Mouse (Mus musculus) retina, postnatal 7 days (tissue): ENCODE data around the gene Nmu.

Experiments used
- DNase-seq: peaks from one replicate; pipeline ENCODE4 v3.0.0-alpha.2; 2012; ENCODE audit warnings: low read depth, low spot score

Gene Nmu

GRCm38 (mm10) chr5:76363453-76364104, at the start of gene Nmu:
Gene Nmu, minus strand, starts transcription at chr5:76363788.
- no peak for DNase-seq

GRCm38 (mm10) chr5:76411697-76412096, 48.1 kb upstream of the Nmu start:
- no peak for DNase-seq

- no peak for DNase-seq
Observed at GRCm38 (mm10) chr5:76394382-76394781, 30.8 kb upstream of the Nmu start.

GRCm38 (mm10) chr5:76389041-76389795, 25.6 kb upstream of the Nmu start:
- DNase-seq: no peak

- DNase-seq: no peak
Observed at GRCm38 (mm10) chr5:76388474-76388873, 24.9 kb upstream of the Nmu start.

GRCm38 (mm10) chr5:76383673-76384072, 20.1 kb upstream of the Nmu start:
- no peak for DNase-seq

GRCm38 (mm10) chr5:76381836-76382235, 18.2 kb upstream of the Nmu start:
- DNase-seq: no peak

GRCm38 (mm10) chr5:76379216-76379615, 15.6 kb upstream of the Nmu start:
- DNase-seq: no peak

- DNase-seq: no peak
Observed at GRCm38 (mm10) chr5:76369215-76369840, 5.7 kb upstream of the Nmu start.

- no peak for DNase-seq
Observed at GRCm38 (mm10) chr5:76365406-76365805, 1.8 kb upstream of the Nmu start.

GRCm38 (mm10) chr5:76360786-76361185, 2.8 kb downstream of the Nmu start:
- no peak for DNase-seq

GRCm38 (mm10) chr5:76360057-76360456, 3.5 kb downstream of the Nmu start:
- DNase-seq: no peak

- peak; percentile 3 for DNase-seq
Observed at GRCm38 (mm10) chr5:76351953-76352611, 11.5 kb downstream of the Nmu start.

GRCm38 (mm10) chr5:76351537-76351936, 12.1 kb downstream of the Nmu start:
- DNase-seq: no peak

- DNase-seq: peak; percentile 35
Observed at GRCm38 (mm10) chr5:76346137-76346536, 17.5 kb downstream of the Nmu start.

GRCm38 (mm10) chr5:76340931-76341330, 22.7 kb downstream of the Nmu start:
- no peak for DNase-seq

GRCm38 (mm10) chr5:76337100-76337499, 26.5 kb downstream of the Nmu start:
- no peak for DNase-seq

GRCm38 (mm10) chr5:76333833-76334232, 29.8 kb downstream of the Nmu start:
- DNase-seq: no peak

- DNase-seq: no peak
Observed at GRCm38 (mm10) chr5:76330953-76331352, 32.6 kb downstream of the Nmu start, which contains the start of gene Pdcl2. Gene Pdcl2, minus strand, starts transcription at chr5:76331156.

GRCm38 (mm10) chr5:76327296-76327695, 36.3 kb downstream of the Nmu start:
- no peak for DNase-seq

- no peak for DNase-seq
Observed at GRCm38 (mm10) chr5:76325113-76325512, 38.5 kb downstream of the Nmu start.
